Mouse (Mus musculus) erythroblast, embryonic 14.5 days (primary cell): ENCODE data around the gene Mcfd2. TPM values are rescaled to one million over a fixed set of nuclear protein-coding genes. Genes with fewer than 3 reads are reported as not detected.

Experiments used
- H3K27me3 ChIP-seq: 2 replicates; pipeline ENCODE4 v1.6.1; 2012; ENCODE audit warnings: inconsistent platforms; ENCODE audit not compliant: control insufficient read depth
- H3K36me3 ChIP-seq: 2 replicates; pipeline ENCODE4 v1.6.1; 2012; ENCODE audit warnings: mild to moderate bottlenecking, inconsistent platforms; ENCODE audit not compliant: control insufficient read depth
- H3K4me1 ChIP-seq: 2 replicates; pipeline ENCODE4 v1.6.1; 2012; ENCODE audit warnings: inconsistent platforms; ENCODE audit not compliant: control insufficient read depth
- H3K4me3 ChIP-seq: replicated peaks from 2 replicates; pipeline ENCODE3; 2012; ENCODE audit warnings: moderate library complexity, mild to moderate bottlenecking, inconsistent platforms
- H3K9me3 ChIP-seq: 2 replicates; pipeline ENCODE4 v1.6.1; 2012; ENCODE audit warnings: low read length, inconsistent platforms, mixed read lengths; ENCODE audit not compliant: control insufficient read depth
- GATA1 ChIP-seq: IDR thresholded peaks from 2 replicates; pipeline ENCODE4 v1.6.1; 2012; ENCODE audit warnings: low read length, inconsistent platforms, mixed read lengths
- TAL1 ChIP-seq: IDR thresholded peaks from 3 replicates; pipeline ENCODE4 v1.6.1; 2012; ENCODE audit warnings: low read length, inconsistent platforms, mixed read lengths
- polyA plus RNA-seq: library from polyadenylated mRNA; stranded (reverse); fragments of >175 nt; gene quantifications from 2 replicates; pipeline ENCODE4 v1.2.3, GENCODE M21; 2012

The Mcfd2 gene
- polyA plus RNA-seq, 1 experiment, result 0.09 TPM

DNA sequence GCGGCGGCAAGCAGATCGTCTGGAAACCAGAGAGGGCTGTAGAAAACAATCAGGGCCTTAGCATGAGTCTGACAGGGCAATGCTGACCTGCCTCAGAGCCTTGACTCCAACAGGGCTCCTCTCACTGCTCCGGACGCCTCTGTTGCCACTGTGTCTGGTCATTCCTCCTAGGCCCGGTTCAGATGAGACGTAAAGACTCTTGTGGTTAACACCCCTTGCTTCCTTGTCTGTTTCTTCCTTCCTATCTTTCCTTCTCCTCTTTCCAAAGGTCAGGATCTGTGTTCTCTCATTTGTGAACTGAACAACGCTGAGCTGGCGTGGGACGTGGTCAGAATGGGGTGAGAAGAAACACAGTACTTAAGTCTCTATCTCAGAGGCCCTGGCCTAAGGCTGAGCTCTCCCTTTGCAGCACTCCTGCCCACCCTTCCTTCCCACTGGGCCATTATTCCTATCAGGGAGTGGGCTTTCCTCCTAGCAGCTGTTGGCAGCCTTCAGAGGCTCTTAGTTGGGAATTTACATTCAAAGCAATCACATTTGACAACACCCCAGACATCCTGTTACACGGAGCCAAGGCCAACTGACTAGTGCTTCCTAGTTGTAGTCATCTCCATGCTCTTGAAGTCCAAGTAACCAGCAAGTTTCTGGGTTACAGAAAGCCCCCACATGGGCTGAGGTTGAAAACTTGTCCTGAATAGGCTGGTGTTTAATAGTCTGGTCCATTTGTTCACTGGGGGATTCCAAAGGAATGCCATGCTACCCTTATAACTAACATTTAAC is 1.5 kb downstream of the Mcfd2 start:
- H3K4me3 ChIP-seq, result no peak overlapping the region
- TF ChIP-seq TAL1 (no peak), GATA1 (no peak)

DNA sequence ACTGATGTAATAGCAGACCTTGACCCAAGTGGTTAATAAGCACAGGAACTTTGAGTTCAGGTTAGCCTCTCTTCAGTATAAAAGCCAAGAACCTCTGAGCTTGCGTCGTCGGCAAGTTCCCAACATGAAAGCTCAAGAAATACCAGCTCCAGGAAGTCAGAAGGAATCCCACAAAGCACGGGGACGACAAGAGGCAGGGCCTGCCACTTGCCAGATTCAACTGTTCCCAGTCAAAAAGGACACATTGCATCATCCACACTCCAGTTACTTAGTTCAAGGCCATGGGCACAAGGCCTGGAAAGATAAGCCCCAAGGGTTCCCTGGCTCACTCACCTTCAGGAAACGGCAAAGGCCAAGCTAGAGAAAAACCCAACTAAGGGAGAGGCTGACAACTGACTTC is 2.3 kb downstream of the Mcfd2 start:
- H3K27me3 ChIP-seq, result peaks cover 2% of the 10 kb centered on the region; the same call in 1 of the 2 replicates
- H3K4me1 ChIP-seq, result peaks cover 30% of the 10 kb centered on the region
- H3K36me3 ChIP-seq, result peaks cover 6% of the 10 kb centered on the region
- TF ChIP-seq GATA1 (no peak), TAL1 (no peak)
- H3K4me3 ChIP-seq, result no peak overlapping the region
- H3K9me3 ChIP-seq, result peaks cover 3% of the 10 kb centered on the region; the same call in 1 of the 2 replicates

More for the DNA sequence above, 1.5 kb downstream of the Mcfd2 start:
- H3K4me1 ChIP-seq, result peaks cover 30% of the 10 kb centered on the region
- peaks cover 3% of the 10 kb centered on the region; the same call in 1 of the 2 replicates for H3K9me3 ChIP-seq
- peaks cover 6% of the 10 kb centered on the region for H3K36me3 ChIP-seq
- peaks cover 3% of the 10 kb centered on the region; the same call in 1 of the 2 replicates for H3K27me3 ChIP-seq

DNA sequence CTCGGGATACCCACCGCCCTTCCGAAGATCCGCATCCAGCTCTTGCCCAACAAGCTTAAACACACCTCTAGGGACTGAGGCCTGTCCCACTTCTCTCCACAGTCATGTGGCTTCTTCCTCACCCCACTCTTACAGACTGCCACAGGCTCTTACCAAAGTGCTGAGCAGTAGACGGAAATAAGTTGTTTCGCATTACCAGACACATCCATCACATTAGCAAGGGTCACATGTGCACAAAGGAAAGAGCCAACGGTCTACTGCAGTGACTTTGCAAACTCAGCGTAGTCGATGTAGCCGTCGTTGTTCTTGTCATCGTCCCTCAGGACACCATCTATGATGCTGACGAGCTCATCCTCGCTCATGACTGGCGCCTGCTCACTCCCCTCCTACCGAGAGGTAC is 10.1 kb downstream of the Mcfd2 start:
- TF ChIP-seq GATA1 (no peak), TAL1 (no peak)
- H3K4me3 ChIP-seq, result no peak overlapping the region
- no peaks in the 10 kb centered on the region for H3K4me1 ChIP-seq
- H3K9me3 ChIP-seq, result no peaks in the 10 kb centered on the region
- no peaks in the 10 kb centered on the region for H3K27me3 ChIP-seq
- peaks cover 38% of the 10 kb centered on the region for H3K36me3 ChIP-seq

DNA sequence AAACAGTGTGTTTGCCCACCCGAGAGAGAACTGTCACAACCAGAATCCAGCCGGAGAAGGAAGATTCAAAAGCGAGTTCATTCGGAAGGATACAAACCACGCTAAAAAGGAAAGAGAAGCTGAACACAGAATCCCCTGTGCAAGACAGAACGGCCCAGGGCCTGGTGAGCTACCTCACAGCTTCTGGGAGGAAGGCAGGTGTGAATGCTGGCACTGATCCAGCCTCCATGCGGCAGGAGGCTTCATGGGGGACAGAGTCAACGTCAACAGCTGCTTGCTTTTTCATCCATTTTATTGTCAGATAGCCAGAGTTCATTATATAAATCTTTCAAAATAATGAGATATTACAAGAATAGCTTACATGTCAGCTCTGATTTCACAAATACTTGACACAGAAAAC is 11.4 kb downstream of the Mcfd2 start:
- H3K27me3 ChIP-seq, result no peaks in the 10 kb centered on the region
- H3K9me3 ChIP-seq, result no peaks in the 10 kb centered on the region
- H3K4me3 ChIP-seq, result no peak overlapping the region
- H3K4me1 ChIP-seq, result no peaks in the 10 kb centered on the region
- peaks cover 35% of the 10 kb centered on the region for H3K36me3 ChIP-seq
- no peak for TF ChIP-seq TAL1
- no peak for TF ChIP-seq GATA1

DNA sequence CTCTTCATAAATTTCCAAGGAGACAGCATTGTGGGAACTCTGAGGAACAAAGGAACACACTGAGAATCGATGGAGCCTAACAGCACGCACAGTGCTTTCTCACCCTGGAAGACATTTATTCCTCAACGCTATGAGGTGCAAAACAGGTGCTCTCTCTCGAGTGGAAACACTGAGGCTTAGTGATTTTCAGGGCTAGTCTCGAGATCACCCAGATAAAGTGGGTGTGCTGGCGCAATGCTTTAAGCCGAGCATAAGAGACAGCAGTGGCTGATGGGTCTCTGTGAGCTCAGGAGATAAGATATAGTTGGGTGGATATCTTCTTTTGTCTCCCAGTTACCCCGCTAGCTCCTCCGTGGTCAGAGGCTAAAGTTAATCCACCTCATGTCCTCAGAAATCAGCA is 19.6 kb downstream of the Mcfd2 start:
- no peaks in the 10 kb centered on the region for H3K4me1 ChIP-seq
- no peaks in the 10 kb centered on the region for H3K27me3 ChIP-seq
- TF ChIP-seq GATA1, result no peak
- TF ChIP-seq TAL1, result no peak
- no peak overlapping the region for H3K4me3 ChIP-seq
- H3K9me3 ChIP-seq, result no peaks in the 10 kb centered on the region
- H3K36me3 ChIP-seq, result no peaks in the 10 kb centered on the region

DNA sequence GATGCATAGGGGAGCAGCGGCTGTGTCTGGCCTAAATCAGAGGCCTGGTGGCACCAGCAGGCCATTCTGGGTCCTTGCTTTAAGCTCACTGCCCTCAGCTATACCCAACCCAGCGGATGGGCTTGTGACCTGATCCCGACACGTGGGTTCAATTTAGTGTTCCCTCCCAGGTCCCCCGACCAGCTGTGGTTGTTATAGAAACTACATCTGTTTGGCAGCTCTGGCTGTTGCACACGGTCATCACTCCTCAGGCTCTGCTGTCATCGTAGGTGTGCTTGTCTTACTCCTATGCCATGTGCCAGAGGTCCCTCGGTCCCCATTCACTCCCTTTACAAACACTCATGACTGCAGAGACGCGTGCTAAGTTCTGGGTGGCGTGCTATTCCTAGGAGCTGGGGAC is 27.9 kb downstream of the Mcfd2 start:
- no peak overlapping the region for H3K4me3 ChIP-seq
- TF ChIP-seq TAL1, result no peak
- TF ChIP-seq GATA1, result no peak
- H3K4me1 ChIP-seq, result no peaks in the 10 kb centered on the region
- no peaks in the 10 kb centered on the region for H3K36me3 ChIP-seq
- H3K27me3 ChIP-seq, result no peaks in the 10 kb centered on the region
- no peaks in the 10 kb centered on the region for H3K9me3 ChIP-seq

DNA sequence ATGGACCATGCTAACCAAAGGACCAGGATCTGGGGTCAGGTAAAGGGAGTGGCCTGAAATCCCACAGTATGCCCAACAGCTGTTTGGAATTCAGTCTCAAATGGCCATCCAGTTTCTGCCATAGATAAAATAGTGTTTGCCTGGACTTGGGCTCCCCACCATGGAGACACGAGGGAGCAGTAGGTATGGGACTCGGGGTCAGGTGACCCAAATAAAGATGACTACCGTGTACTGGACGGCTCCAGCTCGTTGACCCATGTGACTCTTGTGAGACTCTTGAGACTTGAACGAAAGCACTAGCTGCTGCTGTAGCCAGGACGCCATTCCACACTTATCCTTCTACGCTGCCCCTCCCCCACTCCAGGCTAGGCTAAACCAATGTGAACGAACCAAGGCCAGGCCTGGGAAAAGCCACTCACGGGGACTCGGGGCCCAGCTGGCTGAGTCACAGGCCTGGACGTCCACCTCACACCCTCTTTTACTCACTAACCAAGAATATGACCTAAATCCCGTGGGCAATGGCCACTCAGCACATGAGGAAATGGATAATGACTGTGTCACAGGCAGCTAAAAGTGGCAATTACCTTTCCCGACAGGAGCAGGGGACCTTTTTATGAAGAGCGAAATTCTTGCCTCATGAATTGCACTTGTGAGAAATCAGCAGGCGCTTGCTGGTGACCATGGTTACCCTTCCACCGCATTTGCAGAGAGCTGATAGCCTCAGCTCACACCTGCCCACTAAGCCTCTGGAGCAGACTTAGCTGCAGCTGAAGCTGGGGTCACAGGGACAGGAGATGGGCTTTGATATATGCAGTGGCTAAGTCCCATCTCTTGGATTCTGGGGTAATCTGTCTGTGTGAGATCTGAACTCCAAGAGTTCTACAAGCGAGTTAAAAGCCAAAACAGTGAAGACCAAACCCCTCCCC is 28.7 kb downstream of the Mcfd2 start:
- H3K27me3 ChIP-seq, result no peaks in the 10 kb centered on the region
- no peaks in the 10 kb centered on the region for H3K36me3 ChIP-seq
- no peaks in the 10 kb centered on the region for H3K4me1 ChIP-seq
- TF ChIP-seq GATA1 (no peak), TAL1 (no peak)
- H3K4me3 ChIP-seq, result no peak overlapping the region
- no peaks in the 10 kb centered on the region for H3K9me3 ChIP-seq

DNA sequence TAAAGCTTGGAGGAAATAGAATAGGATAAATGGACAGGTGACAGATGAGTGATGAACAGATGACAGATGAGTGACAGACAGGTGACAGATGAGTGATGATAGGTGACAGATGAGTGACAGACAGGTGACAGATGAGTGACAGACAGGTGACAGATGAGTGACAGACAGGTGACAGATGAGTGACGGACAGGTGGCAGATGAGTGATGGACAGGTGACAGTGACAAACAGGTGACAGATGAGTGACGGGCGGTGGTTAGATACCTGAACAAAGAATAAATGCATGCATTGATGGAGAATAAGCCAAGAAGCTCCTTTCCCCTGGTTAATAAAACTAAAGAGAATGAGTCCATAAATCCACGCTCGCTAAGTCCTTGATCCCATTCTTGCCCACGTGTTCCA is 30.7 kb downstream of the Mcfd2 start:
- TF ChIP-seq TAL1, result no peak
- TF ChIP-seq GATA1, result no peak
- Histone ChIP-seq H3K4me3 (no peak overlapping the region), H3K9me3 (no peaks in the 10 kb centered on the region), H3K27me3 (no peaks in the 10 kb centered on the region), H3K4me1 (no peaks in the 10 kb centered on the region), H3K36me3 (no peaks in the 10 kb centered on the region)

DNA sequence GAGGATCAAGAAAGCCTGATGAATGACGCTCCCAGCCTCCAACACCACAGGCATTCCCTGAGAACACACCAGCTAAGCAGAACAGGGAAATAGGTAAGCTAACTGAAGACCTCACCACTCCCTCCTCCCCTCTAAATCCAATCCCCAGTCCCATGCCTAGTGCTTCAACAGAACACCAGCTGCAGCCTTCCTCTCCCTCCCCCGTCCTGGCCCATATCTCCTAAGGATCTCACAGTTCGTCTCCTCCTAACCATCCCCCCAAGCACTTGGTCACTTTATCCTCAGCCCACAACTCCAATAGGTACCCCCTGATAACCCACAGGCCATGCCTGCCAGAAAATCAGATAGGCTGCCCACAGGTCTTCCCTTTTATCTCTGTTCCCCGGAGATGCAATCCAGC is 37.9 kb downstream of the Mcfd2 start:
- no peak for TF ChIP-seq GATA1
- TF ChIP-seq TAL1, result no peak

More for the DNA sequence above, 37.9 kb downstream of the Mcfd2 start:
- Histone ChIP-seq H3K4me3 (no peak overlapping the region), H3K27me3 (no peaks in the 10 kb centered on the region), H3K4me1 (no peaks in the 10 kb centered on the region), H3K9me3 (no peaks in the 10 kb centered on the region), H3K36me3 (no peaks in the 10 kb centered on the region)
